Mouse (Mus musculus) mouse embryonic stem cell (cell line): ENCODE results near the gene Cpsf6.

ENCODE experiments used
- in situ Hi-C, 2 experiments: fragments of 300-500 bp; cut with MboI; formaldehyde crosslinking; loops; 1 replicate in 1 of 2; 3 replicates in 1 of 2; pipeline ENCODE4 v1.14.3; 2019 to 2020; ENCODE audit warnings: low sequenced_read_pairs in 2 of 2, low pct_unique_long_range_greater_than_20kb in 1 of 2, mixed read lengths in 1 of 2; ENCODE audit not compliant: unreplicated experiment in 1 of 2

The Cpsf6 gene

DNA sequence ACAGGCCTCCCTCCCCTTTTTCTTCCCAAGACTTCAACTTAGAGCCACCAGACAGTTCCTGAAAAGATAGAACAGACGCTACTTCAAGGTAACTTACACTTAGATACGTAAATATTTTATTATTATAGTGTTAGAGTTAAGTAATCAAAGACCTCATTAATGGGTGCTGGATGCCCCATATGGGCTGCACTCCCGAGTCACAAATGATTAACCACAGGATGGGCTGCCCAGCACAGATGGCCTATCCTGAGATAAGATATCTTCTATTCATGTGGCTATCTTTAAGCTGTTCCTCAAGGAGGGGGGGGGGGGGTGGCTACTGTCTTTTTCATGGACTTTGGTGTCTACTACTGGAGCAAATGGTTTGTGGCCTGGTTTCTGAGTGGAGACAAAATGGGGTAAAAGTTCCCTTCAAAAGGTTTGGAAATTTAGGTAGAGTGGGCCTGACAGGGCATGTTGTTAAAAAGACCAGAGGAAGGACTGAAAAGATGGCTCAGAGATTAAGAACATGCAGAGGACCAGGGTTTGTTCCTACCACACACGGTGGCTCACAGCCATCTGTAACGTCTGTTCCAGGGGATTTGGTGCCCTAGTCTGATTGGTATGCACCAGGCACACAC is 79.8 kb downstream of the Cpsf6 start:
- in situ Hi-C loops, result no loop called here

DNA sequence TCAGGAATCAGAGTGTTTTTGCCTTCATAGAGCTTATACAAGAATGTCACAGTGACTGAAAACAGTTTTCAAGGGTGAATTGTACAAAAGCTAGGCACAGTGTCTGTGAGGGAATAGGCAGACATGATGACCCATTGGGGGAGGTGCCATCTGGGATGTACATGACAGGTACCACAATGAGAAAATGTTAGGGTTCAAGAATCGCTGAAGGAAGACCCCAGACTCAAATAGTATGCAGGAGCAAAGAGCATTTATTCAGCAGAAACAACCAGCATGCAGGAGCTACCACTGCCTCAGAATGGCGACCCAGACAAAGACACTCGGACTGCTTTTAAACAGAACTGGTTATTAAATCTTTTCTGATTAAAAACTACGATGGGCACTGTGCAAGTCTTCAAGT is 80.7 kb downstream of the Cpsf6 start:
- in situ Hi-C loops, result no loop called here

DNA sequence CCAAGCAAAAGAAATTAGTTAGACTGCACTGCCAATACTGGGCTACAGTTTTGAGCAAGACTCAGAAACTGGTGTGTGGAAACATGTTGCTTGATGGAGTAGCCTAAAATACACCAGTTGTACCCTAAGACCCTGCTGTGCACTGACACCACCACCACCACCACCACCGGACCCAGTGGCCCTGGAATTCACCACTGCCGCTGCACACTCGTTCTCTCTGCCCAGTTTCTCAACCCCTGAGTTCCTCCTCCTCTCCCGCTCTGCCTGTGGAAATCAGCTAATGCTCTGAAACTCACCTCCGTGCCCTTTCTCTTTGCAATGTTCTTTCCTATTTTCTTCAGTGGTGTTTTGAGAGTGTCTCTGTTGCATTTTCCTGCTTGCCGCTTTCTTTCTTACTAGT is 81.5 kb downstream of the Cpsf6 start:
- in situ Hi-C loops, result no loop called here
